Mouse (Mus musculus): ENCODE measurements at regions not wholly inside any gene's neighbourhood (a gene's known extent, or its start where the extent isn't known, plus 50 kb on each side); places are given as distances from the start of the nearest gene placed in this dataset.

GRCm38 (mm10) chr15:56128029-56128428, 1349.4 kb downstream of the Slc22a22 start:
- H3K36me3 ChIP-seq (ENCODE audit: control insufficient read depth, insufficient read depth, low read length), result no peaks in the 10 kb centered on the region
- H3K27me3 ChIP-seq (ENCODE audit: control insufficient read depth, insufficient read depth, low read length), result no peaks in the 10 kb centered on the region
- TF ChIP-seq CTCF (IDR thresholded peaks at IDR 0.05; ENCODE audit: low read depth), result no peak
- no peak for TF ChIP-seq EP300 (optimal IDR thresholded peaks at IDR 0.05)
- H3K9me3 ChIP-seq (ENCODE audit: control insufficient read depth, low read length), result no peaks in the 10 kb centered on the region
- no peak overlapping the region for H3K9ac ChIP-seq (ENCODE audit: low read length)
- H3K4me2 ChIP-seq (replicated peaks; ENCODE audit: low read depth), result no peak overlapping the region
- H3K4me3 ChIP-seq (ENCODE audit: low read depth, low read length), result no peak overlapping the region
- 80% methylated on average over 1 of the region's 1 CpGs for WGBS
- H3K4me1 ChIP-seq (replicated peaks; ENCODE audit: control insufficient read depth, insufficient read depth), result no peaks in the 10 kb centered on the region
- DNase-seq (ENCODE audit: low spot score) (no peak), ATAC-seq (ENCODE audit: low FRiP score, low TSS enrichment) (no peak)
- no peak overlapping the region for H3K27ac ChIP-seq (replicated peaks)

GRCm38 (mm10) chr15:56119287-56120065, 1357.9 kb downstream of the Slc22a22 start:
- DNase-seq (ENCODE audit: low spot score) (no peak), ATAC-seq (ENCODE audit: low FRiP score, low TSS enrichment) (no peak)
- Histone ChIP-seq H3K4me1 (replicated peaks; ENCODE audit: control insufficient read depth, insufficient read depth) (no peaks in the 10 kb centered on the region), H3K4me3 (ENCODE audit: low read depth, low read length) (no peak overlapping the region), H3K9ac (ENCODE audit: low read length) (no peak overlapping the region), H3K4me2 (replicated peaks; ENCODE audit: low read depth) (no peak overlapping the region), H3K27ac (replicated peaks) (no peak overlapping the region), H3K9me3 (ENCODE audit: control insufficient read depth, low read length) (no peaks in the 10 kb centered on the region), H3K36me3 (ENCODE audit: control insufficient read depth, insufficient read depth, low read length) (no peaks in the 10 kb centered on the region), H3K27me3 (ENCODE audit: control insufficient read depth, insufficient read depth, low read length) (no peaks in the 10 kb centered on the region)
- TF ChIP-seq CTCF (IDR thresholded peaks at IDR 0.05; ENCODE audit: low read depth) (no peak), EP300 (optimal IDR thresholded peaks at IDR 0.05) (no peak)

- no peak for ATAC-seq (ENCODE audit: low FRiP score, low TSS enrichment)
Measured at GRCm38 (mm10) chr15:56108313-56108712, 1369.1 kb downstream of the Slc22a22 start.

GRCm38 (mm10) chr15:56107719-56108118, 1369.7 kb downstream of the Slc22a22 start:
- no peak for ATAC-seq (ENCODE audit: low FRiP score, low TSS enrichment)
- no peaks in the 10 kb centered on the region for H3K27me3 ChIP-seq (ENCODE audit: control insufficient read depth, insufficient read depth, low read length)
- H3K4me1 ChIP-seq (replicated peaks; ENCODE audit: control insufficient read depth, insufficient read depth), result no peaks in the 10 kb centered on the region
- H3K36me3 ChIP-seq (ENCODE audit: control insufficient read depth, insufficient read depth, low read length), result no peaks in the 10 kb centered on the region
- DNase-seq (ENCODE audit: low spot score), result no peak
- no peaks in the 10 kb centered on the region for H3K9me3 ChIP-seq (ENCODE audit: control insufficient read depth, low read length)
- H3K4me3 ChIP-seq (ENCODE audit: low read depth, low read length), result no peak overlapping the region
- no peak overlapping the region for H3K27ac ChIP-seq (replicated peaks)
- H3K4me2 ChIP-seq (replicated peaks; ENCODE audit: low read depth), result no peak overlapping the region
- WGBS, result 39% methylated on average over 4 of the region's 4 CpGs
- H3K9ac ChIP-seq (ENCODE audit: low read length), result no peak overlapping the region
- TF ChIP-seq EP300 (optimal IDR thresholded peaks at IDR 0.05), result no peak
- no peak for TF ChIP-seq CTCF (IDR thresholded peaks at IDR 0.05; ENCODE audit: low read depth)

More at GRCm38 (mm10) chr15:56108313-56108712, 1369.1 kb downstream of the Slc22a22 start:
- no peaks in the 10 kb centered on the region for H3K4me1 ChIP-seq (replicated peaks; ENCODE audit: control insufficient read depth, insufficient read depth)
- WGBS, result 42% methylated on average over 2 of the region's 2 CpGs
- H3K9me3 ChIP-seq (ENCODE audit: control insufficient read depth, low read length), result no peaks in the 10 kb centered on the region
- no peaks in the 10 kb centered on the region for H3K36me3 ChIP-seq (ENCODE audit: control insufficient read depth, insufficient read depth, low read length)
- DNase-seq (ENCODE audit: low spot score), result no peak
- no peak for TF ChIP-seq CTCF (IDR thresholded peaks at IDR 0.05; ENCODE audit: low read depth)
- TF ChIP-seq EP300 (optimal IDR thresholded peaks at IDR 0.05), result no peak
- H3K4me2 ChIP-seq (replicated peaks; ENCODE audit: low read depth), result no peak overlapping the region
- H3K27me3 ChIP-seq (ENCODE audit: control insufficient read depth, insufficient read depth, low read length), result no peaks in the 10 kb centered on the region
- no peak overlapping the region for H3K9ac ChIP-seq (ENCODE audit: low read length)
- H3K27ac ChIP-seq (replicated peaks), result no peak overlapping the region
- no peak overlapping the region for H3K4me3 ChIP-seq (ENCODE audit: low read depth, low read length)

GRCm38 (mm10) chr15:56100133-56100735, 1377.2 kb downstream of the Slc22a22 start:
- TF ChIP-seq EP300 (optimal IDR thresholded peaks at IDR 0.05), result no peak
- TF ChIP-seq CTCF (IDR thresholded peaks at IDR 0.05; ENCODE audit: low read depth), result no peak
- H3K9ac ChIP-seq (ENCODE audit: low read length), result no peak overlapping the region
- no peaks in the 10 kb centered on the region for H3K9me3 ChIP-seq (ENCODE audit: control insufficient read depth, low read length)
- H3K36me3 ChIP-seq (ENCODE audit: control insufficient read depth, insufficient read depth, low read length), result no peaks in the 10 kb centered on the region
- H3K27ac ChIP-seq (replicated peaks), result no peak overlapping the region
- no peaks in the 10 kb centered on the region for H3K4me1 ChIP-seq (replicated peaks; ENCODE audit: control insufficient read depth, insufficient read depth)
- ATAC-seq (ENCODE audit: low FRiP score, low TSS enrichment) (no peak), DNase-seq (ENCODE audit: low spot score) (no peak)
- no peaks in the 10 kb centered on the region for H3K27me3 ChIP-seq (ENCODE audit: control insufficient read depth, insufficient read depth, low read length)
- no peak overlapping the region for H3K4me2 ChIP-seq (replicated peaks; ENCODE audit: low read depth)
- H3K4me3 ChIP-seq (ENCODE audit: low read depth, low read length), result no peak overlapping the region
- 83% methylated on average over 3 of the region's 3 CpGs for WGBS

Data from stomach, postnatal 0 days (tissue).